Mouse (Mus musculus): ENCODE measurements at regions not wholly inside any gene's neighbourhood (a gene's known extent, or its start where the extent isn't known, plus 50 kb on each side); places are given as distances from the start of the nearest gene placed in this dataset.

GRCm38 (mm10) chr5:106055221-106055620 is 178.9 kb downstream of the Zfp326 start:
- DNase-seq (ENCODE audit: low read depth, low spot score) = no peak

DNA sequence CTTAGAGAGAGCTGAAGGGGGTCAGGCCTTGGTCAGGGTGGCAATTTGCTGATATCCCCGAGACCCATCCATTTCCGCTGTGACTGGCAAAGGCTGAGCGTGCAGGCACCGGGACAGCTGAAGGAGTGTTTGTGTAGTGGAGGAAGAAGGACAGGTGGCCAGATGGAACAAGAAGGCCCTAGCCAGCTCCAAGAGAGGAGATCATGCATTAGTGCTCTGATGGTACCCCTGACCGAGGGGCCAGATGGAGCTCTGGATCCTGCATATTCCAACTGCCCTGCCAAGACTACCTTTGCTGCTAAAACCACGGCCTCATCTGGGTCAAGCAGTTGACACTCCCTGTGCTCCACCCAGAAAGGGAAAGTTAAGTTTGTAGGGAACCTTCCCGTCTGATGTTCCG is 174.7 kb downstream of the Zfp326 start:
- no peak for DNase-seq (ENCODE audit: low read depth, low spot score)

- no peak for DNase-seq (ENCODE audit: low read depth, low spot score)
These were observed 168.7 kb downstream of the Zfp326 start for GRCm38 (mm10) chr5:106044878-106045585.

- DNase-seq (ENCODE audit: low read depth, low spot score) = no peak
These were observed 162.0 kb downstream of the Zfp326 start for GRCm38 (mm10) chr5:106038321-106038720.

GRCm38 (mm10) chr5:106036176-106036575 is 159.8 kb downstream of the Zfp326 start:
- DNase-seq (ENCODE audit: low read depth, low spot score) = no peak

DNA sequence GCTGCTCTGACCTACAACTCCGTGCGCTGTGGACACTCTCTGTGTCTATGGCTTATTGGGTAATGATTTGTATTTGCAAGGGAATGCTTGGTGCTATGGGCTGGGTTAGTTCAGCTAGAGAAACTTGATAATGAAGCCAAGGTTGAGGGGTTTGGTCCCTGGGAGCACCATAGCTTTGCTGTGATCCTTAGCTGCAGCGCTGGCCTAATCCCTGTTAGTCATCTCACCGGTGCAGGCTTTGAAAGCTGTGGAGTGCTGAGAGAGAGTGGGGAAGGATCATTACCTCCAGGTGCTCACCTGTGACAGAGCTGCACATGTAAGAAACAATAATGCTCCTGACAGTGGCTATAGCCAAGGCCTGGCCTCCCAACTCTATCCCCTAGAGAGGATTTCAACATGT is 156.6 kb downstream of the Zfp326 start:
- DNase-seq (ENCODE audit: low read depth, low spot score) = no peak

DNA sequence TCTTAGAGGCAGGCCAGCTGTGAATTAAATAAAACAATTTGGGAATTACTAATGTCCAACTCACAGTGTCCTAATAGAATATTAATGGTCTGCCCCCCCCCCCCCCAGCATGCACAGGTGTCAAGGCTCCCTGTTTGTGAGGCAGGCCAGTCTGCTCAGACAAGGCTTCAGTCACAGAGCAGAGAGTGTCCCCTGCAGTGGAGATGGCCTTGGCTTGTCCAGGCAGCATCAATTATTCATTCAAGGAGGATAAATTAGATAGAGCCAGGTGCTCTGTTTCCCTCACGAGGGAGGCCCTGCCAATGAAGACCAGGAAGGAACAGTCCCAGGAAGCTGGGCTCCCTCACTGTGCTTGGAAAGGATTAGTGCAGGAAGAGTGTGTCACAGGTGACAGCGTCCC is 150.5 kb downstream of the Zfp326 start:
- no peak for DNase-seq (ENCODE audit: low read depth, low spot score)

DNA sequence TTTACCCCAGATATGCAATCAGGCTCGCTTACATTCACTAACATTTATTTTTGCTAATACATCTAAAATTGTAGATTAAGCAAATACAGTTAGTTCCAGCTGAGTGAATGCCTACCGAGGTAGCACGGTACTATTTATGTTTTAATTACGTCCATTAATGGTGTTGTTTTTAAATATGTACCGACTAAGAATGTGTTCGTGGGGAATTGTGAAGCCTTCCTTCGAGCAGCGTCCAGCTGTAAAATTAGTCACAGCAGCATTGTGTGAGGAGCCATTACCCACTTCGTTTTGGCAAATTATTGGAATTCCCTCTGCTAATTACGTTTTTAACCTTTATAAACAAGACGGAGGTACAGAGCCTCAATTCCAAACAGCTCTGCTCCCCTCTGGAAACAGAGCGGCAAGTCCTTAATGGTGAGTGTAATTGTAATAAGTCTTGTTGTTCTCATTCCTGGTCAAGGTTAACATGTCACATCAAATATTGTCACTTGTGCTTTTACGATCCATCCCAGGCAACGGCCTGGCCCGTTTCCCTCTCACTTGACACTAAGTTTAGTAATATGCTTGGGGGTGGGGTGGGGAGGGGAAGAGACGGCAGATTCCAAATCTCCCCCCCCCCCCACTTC is 128.0 kb downstream of the Zfp326 start:
- DNase-seq (ENCODE audit: low read depth, low spot score) = no peak

DNA sequence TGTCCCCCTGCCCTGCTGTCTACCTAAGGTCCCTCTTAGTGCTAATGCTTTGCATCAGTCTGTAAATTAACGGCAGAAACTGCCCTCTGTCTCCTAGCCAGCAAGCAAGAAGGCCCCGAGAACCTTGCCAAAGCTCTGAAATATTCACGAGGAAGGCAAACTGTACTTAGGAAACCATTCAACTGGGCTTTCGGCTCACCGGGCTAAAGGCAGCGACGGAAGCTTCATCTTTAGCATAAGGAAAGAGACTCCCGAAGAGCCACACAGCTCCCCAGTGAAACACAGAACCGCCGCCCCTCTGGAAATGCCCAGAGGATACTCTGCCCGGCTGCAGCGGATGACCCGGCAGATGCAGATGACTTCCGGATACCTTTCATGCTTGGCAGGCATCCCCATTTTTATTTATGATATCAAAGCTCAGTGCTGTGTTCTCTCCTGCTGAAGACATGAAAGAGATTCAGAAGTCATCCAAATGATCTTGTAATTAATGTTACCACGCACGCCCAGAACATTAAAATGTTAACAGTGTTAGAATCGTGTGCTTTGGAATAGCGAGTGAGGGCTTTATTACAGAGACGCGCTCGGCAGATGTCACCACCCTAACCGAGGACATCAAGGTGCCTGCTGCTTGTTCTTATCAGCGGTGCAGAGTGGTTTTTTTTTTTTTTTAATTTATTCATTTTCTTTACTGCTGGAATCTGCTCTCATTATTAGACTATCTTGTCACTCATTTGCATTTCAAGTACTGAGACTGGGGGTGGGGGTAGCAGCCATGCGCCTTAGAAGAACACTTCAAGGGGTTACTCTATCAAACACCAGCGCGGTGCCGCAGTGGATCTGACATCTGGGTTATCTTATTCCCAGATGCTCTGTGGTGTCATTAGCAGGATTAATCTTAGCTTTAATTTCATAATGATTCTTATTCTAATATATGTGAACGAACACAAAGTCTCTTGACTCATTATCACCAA is 127.2 kb downstream of the Zfp326 start:
- no peak for DNase-seq (ENCODE audit: low read depth, low spot score)

- DNase-seq (ENCODE audit: low read depth, low spot score) = peak; percentile 25
These were observed 126.0 kb downstream of the Zfp326 start for GRCm38 (mm10) chr5:106002330-106002729.

DNA sequence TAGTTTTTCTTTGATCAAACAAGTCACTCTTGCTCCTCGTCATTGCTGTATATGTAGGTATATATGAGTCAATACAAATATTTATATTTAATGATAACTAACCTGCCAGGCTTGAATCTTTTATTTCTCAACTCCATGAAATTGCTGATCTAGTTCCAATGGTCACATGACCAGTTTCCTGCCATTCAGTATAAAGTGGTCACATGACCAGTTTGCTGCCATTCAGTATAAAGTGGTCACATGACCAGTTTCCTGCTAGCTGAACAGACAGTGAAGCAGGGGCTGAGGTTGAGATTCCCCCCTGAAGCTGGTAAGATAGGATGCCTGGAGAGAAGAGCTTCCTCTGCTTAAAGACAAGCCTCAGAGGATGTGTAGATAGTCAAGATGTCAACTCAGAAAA is 117.9 kb downstream of the Zfp326 start:
- DNase-seq (ENCODE audit: low read depth, low spot score) = no peak

- no peak for DNase-seq (ENCODE audit: low read depth, low spot score)
These were observed 116.8 kb downstream of the Zfp326 start for GRCm38 (mm10) chr5:105993066-105993760.

GRCm38 (mm10) chr5:105990777-105991176 is 114.4 kb downstream of the Zfp326 start:
- DNase-seq (ENCODE audit: low read depth, low spot score) = no peak

DNA sequence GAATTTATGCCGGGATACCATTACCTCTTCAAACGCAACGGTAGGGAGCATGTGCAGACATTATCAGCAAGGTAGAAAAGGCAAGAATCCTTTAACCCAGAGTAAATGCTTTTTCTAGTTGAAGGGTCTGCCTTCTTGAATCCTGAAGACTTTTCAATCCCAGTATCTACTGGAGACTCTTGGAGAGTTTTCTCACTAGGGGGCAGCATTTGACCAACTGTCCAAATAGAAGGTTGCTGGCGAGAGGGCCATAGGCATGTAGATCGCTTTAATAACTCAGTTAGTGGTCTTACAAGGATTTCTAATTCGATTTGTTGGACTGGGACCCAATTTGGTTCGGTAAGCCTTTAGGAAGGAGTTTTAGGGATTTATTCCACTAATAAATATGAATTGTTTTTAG is 110.0 kb downstream of the Zfp326 start:
- peak; percentile 56 for DNase-seq (ENCODE audit: low read depth, low spot score)

GRCm38 (mm10) chr5:105983131-105983530 is 106.8 kb downstream of the Zfp326 start:
- DNase-seq (ENCODE audit: low read depth, low spot score) = no peak

DNA sequence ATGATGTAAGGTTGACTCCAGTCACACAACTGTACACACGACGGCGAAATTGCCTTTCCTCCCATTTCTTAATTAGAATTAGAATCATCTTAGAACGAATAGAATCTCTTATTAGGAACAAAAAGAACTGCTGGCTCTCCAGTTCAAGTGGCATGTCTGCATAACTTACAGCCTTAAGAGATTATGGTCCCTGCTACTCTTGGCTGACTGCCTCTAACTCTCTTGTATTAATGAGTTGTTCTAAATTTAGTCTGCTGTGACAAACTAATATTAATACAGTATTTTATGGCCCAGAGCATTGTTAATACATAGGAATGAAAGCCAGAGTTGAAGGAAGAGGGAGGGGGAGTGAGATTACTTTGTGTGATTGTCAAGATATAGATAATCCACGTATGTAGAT is 100.4 kb downstream of the Zfp326 start:
- DNase-seq (ENCODE audit: low read depth, low spot score) = no peak

DNA sequence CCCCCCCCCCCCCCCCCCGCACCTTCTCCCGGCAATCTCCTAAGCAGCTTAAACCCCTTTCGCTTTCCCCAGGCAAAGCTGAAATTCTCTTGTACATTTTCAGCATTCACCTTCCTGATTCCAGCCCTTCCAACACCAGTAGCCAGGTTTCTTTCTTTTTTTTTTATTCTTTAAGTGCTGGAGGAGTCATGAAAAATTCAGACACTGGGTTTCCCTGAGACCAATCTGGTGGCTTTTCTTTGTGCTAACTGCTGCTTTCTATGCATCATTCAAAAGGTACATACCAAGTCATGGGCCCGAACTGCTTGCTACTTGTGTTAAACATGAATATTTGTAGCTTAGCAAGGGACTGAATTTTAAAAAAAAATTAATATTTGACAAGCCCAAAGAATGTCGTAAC is 99.7 kb downstream of the Zfp326 start:
- DNase-seq (ENCODE audit: low read depth, low spot score) = no peak

- DNase-seq (ENCODE audit: low read depth, low spot score) = no peak
These were observed 99.1 kb downstream of the Zfp326 start for GRCm38 (mm10) chr5:105975275-105976011.

DNA sequence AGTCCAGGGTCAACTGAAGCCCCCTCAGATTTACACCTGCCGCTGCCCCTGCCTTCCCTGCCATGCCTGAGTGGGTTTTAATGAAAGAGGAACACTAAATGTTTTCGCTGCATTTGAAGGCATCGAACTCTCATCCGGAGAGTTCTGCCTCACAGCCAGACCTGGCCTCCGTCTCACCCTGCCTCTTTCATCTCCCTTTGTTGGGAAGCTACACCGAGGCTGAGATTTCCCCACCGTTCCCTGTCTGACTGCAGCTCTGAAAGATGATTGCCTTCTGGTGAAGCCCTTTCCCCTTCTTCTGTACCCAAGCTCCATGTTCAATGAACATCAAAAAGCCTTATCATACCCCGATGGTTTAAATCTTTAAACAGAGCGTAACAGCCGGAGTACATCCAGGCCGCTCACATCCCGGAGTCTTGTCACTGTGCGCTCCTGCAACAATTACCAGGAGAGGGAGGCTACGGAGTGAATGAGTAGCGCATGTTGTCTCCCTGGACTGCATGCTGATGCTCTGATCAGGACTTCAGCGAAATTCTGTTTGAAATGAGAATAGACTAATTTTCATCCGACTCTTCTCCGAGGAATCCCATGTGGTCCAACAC is 98.3 kb downstream of the Zfp326 start:
- no peak for DNase-seq (ENCODE audit: low read depth, low spot score)

Data from retina, postnatal 7 days (tissue).